Mouse (Mus musculus) gastrocnemius, postnatal 10 days (tissue): Measurements from ENCODE around the gene Vmn1r165. TPM values are rescaled to one million over a fixed set of nuclear protein-coding genes. Genes with fewer than 3 reads are reported as not detected.
"Not testable (repeated sequence)": the region's sequence is repeated elsewhere in the genome, so short reads cannot be mapped to it uniquely, and the experiment has no call there.

Source experiments
- DNase-seq: peaks from one replicate; pipeline ENCODE4 v3.0.0; 2021; ENCODE audit warnings: mixed read lengths
- long read RNA-seq, 2 experiments: library from polyadenylated mRNA; stranded (forward); transcript quantifications; one replicate each; pipeline ENCODE4 v2.0.0; 2021
- total RNA-seq, 2 experiments: library from RNA; stranded (reverse); gene quantifications; 2 replicates each; pipeline ENCODE4 v1.2.3; 2021

Vmn1r165 gene
- not detected for total RNA-seq
- long read RNA-seq, experiment 1 = 0 reads
- long read RNA-seq, experiment 2 = 0 reads

DNA sequence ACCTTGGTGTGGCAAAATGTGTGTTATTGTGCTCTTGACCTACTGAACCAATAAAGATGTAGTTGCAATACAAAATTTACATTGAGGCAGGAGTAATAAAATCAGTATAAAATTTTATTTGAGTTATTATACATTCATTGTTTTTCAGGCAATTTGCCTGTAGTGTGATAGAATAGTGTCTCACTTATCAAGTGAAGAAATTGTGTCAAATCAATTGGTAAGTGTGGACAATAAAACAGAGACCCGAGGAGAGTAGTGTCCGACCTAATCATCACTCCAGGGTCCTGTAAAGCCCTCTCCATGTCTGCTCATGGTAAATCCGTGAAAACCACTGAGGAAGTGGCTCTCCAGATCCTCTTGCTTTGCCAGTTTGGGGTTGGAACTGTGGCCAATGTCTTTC lies at the start of gene Vmn1r165:
Gene Vmn1r165 (plus strand): TSS at position 301 of the 400 bp plus-strand sequence.
- not testable (repeated sequence) for DNase-seq

DNA sequence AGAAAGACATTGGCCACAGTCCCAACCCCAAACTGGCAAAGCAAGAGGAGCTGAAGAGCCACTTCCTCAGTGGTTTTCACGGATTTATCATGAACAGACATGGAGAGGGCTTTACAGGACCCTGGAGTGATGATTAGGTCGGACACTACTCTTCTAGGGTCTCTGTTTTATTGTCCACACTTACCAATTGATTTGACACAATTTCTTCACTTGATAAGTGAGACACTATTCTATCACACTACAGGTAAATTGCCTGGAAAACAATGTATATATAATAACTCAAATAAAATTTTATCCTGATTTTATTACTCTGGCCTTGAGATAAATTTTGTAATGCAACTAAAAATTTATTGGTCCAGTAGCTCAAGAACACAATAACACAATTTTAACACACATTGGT lies 34.5 kb downstream of the Vmn1r165 start, which contains the start of gene Vmn1r166:
Gene Vmn1r166 (minus strand): TSS at position 101 of the 400 bp plus-strand sequence.
- DNase-seq = not testable (repeated sequence)

Other genes starting within 250 kb of the Vmn1r165 start
- not detected for gene Gm4214, start 232.7 kb upstream of the Vmn1r165 start, total RNA-seq
- not detected for gene Gm4216, start 197.4 kb upstream of the Vmn1r165 start, total RNA-seq
- not detected for gene Vmn1r163, start 161.8 kb upstream of the Vmn1r165 start, total RNA-seq
- gene Gm8720, start 149.9 kb upstream of the Vmn1r165 start, total RNA-seq = not detected
- not detected for gene Gm10662, start 72.9 kb upstream of the Vmn1r165 start, total RNA-seq
- not detected for gene Vmn1r166, start 34.4 kb downstream of the Vmn1r165 start, total RNA-seq
- gene Gm6902, start 61.6 kb downstream of the Vmn1r165 start, total RNA-seq = not detected
- not detected for gene Nlrp4e, start 83.9 kb downstream of the Vmn1r165 start, total RNA-seq
- under 1 TPM; 0.07 to 0.14 TPM for gene Nlrp5, start 168.6 kb downstream of the Vmn1r165 start, total RNA-seq